Mouse (Mus musculus) intestine, embryonic 16.5 days (tissue): ENCODE measurements around the gene Rsad1. TPM values are rescaled to one million over a fixed set of nuclear protein-coding genes. Genes with fewer than 3 reads are reported as not detected.

Experiments used
- polyA plus RNA-seq: library from polyadenylated mRNA; unstranded; fragments of >200 nt; fragmentation: Nextera tagmentation; extraction: Ambion mirVana; gene quantifications from 2 replicates; pipeline ENCODE4 v1.2.1, GENCODE M21; 2015

Rsad1 gene
- polyA plus RNA-seq, 1 experiment from 2014 or later: 3.6 TPM

Other genes starting within 250 kb of the Rsad1 start
- 65.5 and 74.6 TPM in 2 replicates for gene Luc7l3, start 227.3 kb downstream of the Rsad1 start, polyA plus RNA-seq
- gene Ankrd40, start 221.3 kb downstream of the Rsad1 start, polyA plus RNA-seq: 11.8 and 11.9 TPM in 2 replicates
- gene Abcc3, start 156.3 kb downstream of the Rsad1 start, polyA plus RNA-seq: 2.5 and 3.3 TPM in 2 replicates
- gene Cacna1g, start 75.1 kb downstream of the Rsad1 start, polyA plus RNA-seq: 4.9 and 5.4 TPM in 2 replicates
- gene Spata20, start 63.1 kb downstream of the Rsad1 start, polyA plus RNA-seq: 0.13 and 0.16 TPM in 2 replicates
- 1.5 and 1.7 TPM in 2 replicates for gene Epn3, start 49.3 kb downstream of the Rsad1 start, polyA plus RNA-seq
- 3.0 and 3.2 TPM in 2 replicates for gene Mycbpap, start 27.5 kb downstream of the Rsad1 start, polyA plus RNA-seq
- 1.2 and 1.6 TPM in 2 replicates for gene Chad, start 15.8 kb upstream of the Rsad1 start, polyA plus RNA-seq
- gene Acsf2, start 52.6 kb upstream of the Rsad1 start, polyA plus RNA-seq: 3.0 and 3.3 TPM in 2 replicates
- gene Lrrc59, start 80.5 kb upstream of the Rsad1 start, polyA plus RNA-seq: 254 and 256 TPM in 2 replicates
- gene Mrpl27, start 104.5 kb upstream of the Rsad1 start, polyA plus RNA-seq: 141 and 151 TPM in 2 replicates
- gene Eme1, start 104.7 kb upstream of the Rsad1 start, polyA plus RNA-seq: 14.4 and 16.0 TPM in 2 replicates
- gene Xylt2, start 128.3 kb upstream of the Rsad1 start, polyA plus RNA-seq: 11.3 and 11.6 TPM in 2 replicates
- gene Gm11541, start 155.2 kb upstream of the Rsad1 start, polyA plus RNA-seq: 0.42 and 0.50 TPM in 2 replicates
- gene Cdc34b, start 192.5 kb upstream of the Rsad1 start, polyA plus RNA-seq: not detected in 2 replicates
- gene Tmem92, start 233.4 kb upstream of the Rsad1 start, polyA plus RNA-seq: 0.11 TPM in 1 of 2 replicates, not detected in the other